Mouse (Mus musculus): ENCODE results near the gene Dph5. TPM values are rescaled to one million over a fixed set of nuclear protein-coding genes. Genes with fewer than 3 reads are reported as not detected.

Dph5 gene
- polyA plus RNA-seq (2015; fragmentation: Nextera tagmentation; extraction: Ambion mirVana): 26.3 and 26.5 TPM in 2 replicates

GRCm38 (mm10) chr3:115887427-115888309 is at the start of gene Dph5:
TSS of gene Dph5 (plus strand) at chr3:115887837.
- Histone ChIP-seq H3K27ac (peak within 1 kb of the TSS; percentile 73), H3K36me3 (no peaks in the 10 kb centered on the region), H3K27me3 (no peaks in the 10 kb centered on the region), H3K4me1 (no peaks in the 10 kb centered on the region), H3K4me3 (peak within 1 kb of the TSS; percentile 62), H3K4me2 (peak within 1 kb of the TSS; percentile 64), H3K9me3 (no peaks in the 10 kb centered on the region), H3K9ac (peak within 1 kb of the TSS; percentile 44)
- under 1% methylated on average over 40 of the region's 40 CpGs for WGBS
- ATAC-seq (ENCODE audit: insufficient number of reproducible peaks, low FRiP score, low TSS enrichment, low read depth): peak; percentile 88

DNA sequence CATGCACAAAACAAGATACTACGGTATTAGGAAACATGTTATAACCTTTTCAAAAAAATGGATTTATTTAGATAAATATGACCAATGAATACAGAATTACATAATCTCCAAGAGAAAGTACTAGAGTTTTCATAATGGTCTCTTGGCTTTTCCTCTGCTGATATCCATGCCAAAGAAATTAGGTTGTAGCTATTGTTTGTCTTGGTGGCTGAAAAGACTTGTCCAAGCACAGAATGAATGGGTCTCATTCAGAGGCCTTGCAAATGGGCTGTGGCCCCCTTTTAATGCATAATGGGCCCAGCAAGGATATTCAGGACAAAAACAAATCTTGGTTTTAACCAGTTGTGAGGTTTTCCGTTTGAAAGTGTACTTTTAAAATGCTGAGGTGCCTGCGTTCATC is 43.1 kb upstream of the Dph5 start:
- H3K4me2 ChIP-seq: no peak overlapping the region
- no peaks in the 10 kb centered on the region for H3K9me3 ChIP-seq
- H3K4me3 ChIP-seq: no peak overlapping the region
- H3K27me3 ChIP-seq: no peaks in the 10 kb centered on the region
- H3K4me1 ChIP-seq: no peaks in the 10 kb centered on the region
- 72% methylated on average over 3 of the region's 3 CpGs for WGBS
- H3K36me3 ChIP-seq: no peaks in the 10 kb centered on the region
- no peak overlapping the region for H3K9ac ChIP-seq
- no peak overlapping the region for H3K27ac ChIP-seq
- ATAC-seq (ENCODE audit: insufficient number of reproducible peaks, low FRiP score, low TSS enrichment, low read depth): no peak

DNA sequence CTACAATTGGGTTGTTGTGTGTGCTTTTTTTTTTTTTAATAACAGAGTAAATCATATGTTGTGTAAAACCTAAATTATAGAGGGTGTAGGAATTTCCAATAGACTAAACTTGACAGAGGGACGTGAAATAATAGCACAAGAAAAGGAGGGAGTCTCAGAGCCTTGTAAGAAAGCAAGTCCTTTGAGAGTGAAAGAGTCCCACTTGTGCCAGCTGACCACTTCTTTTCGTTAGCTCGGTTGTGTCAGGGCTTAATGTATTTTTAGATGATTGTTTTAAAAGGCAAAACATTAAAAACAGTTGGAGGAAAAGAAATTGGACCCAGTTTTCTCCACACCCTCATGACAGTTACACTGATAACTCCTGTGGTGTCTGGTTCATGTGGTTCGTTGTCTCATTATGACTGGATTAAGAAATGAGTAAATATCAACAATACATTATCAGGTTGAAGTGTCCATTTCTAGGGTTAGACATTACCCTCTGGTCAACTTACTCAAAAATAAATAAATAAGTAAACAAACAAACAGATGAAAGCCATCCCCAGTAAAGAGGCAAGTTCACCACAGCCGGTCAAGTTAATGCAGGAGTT is 42.5 kb upstream of the Dph5 start:
- no peaks in the 10 kb centered on the region for H3K27me3 ChIP-seq
- no peaks in the 10 kb centered on the region for H3K36me3 ChIP-seq
- H3K4me3 ChIP-seq: no peak overlapping the region
- ATAC-seq (ENCODE audit: insufficient number of reproducible peaks, low FRiP score, low TSS enrichment, low read depth): no peak
- H3K4me2 ChIP-seq: no peak overlapping the region
- no peaks in the 10 kb centered on the region for H3K9me3 ChIP-seq
- H3K4me1 ChIP-seq: no peaks in the 10 kb centered on the region
- 80% methylated on average over 5 of the region's 5 CpGs for WGBS
- H3K27ac ChIP-seq: no peak overlapping the region
- H3K9ac ChIP-seq: no peak overlapping the region

GRCm38 (mm10) chr3:115845724-115846123 is 41.9 kb upstream of the Dph5 start:
- no peaks in the 10 kb centered on the region for H3K9me3 ChIP-seq
- H3K9ac ChIP-seq: no peak overlapping the region
- no peaks in the 10 kb centered on the region for H3K4me1 ChIP-seq
- no peak overlapping the region for H3K4me3 ChIP-seq
- no peak for ATAC-seq (ENCODE audit: insufficient number of reproducible peaks, low FRiP score, low TSS enrichment, low read depth)
- H3K4me2 ChIP-seq: no peak overlapping the region
- 89% methylated on average over 1 of the region's 1 CpGs for WGBS
- H3K27ac ChIP-seq: no peak overlapping the region
- no peaks in the 10 kb centered on the region for H3K36me3 ChIP-seq
- H3K27me3 ChIP-seq: no peaks in the 10 kb centered on the region

DNA sequence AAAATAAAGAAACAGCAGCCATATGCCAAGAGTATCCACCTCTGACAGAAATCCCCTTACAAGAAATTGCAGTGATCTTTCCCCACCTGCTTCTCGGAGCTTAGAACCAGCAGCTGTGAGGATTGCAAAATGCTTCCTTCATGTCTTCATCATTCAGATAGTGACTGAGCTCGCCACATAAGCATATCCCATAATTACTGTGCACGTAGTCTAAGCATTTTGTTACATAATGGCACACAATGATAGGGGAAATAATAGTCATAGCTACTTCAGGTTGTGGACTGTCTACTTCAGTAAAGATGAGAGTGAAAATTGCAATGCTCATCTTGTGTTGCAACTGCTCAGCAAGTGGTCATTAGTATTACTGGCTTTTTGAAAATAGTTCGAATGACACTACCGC is 41.5 kb upstream of the Dph5 start:
- H3K27me3 ChIP-seq: no peaks in the 10 kb centered on the region
- no peak overlapping the region for H3K9ac ChIP-seq
- H3K4me1 ChIP-seq: no peaks in the 10 kb centered on the region
- 84% methylated on average over 5 of the region's 5 CpGs for WGBS
- ATAC-seq (ENCODE audit: insufficient number of reproducible peaks, low FRiP score, low TSS enrichment, low read depth): no peak
- no peak overlapping the region for H3K27ac ChIP-seq
- no peak overlapping the region for H3K4me2 ChIP-seq
- no peaks in the 10 kb centered on the region for H3K9me3 ChIP-seq
- H3K4me3 ChIP-seq: no peak overlapping the region
- H3K36me3 ChIP-seq: no peaks in the 10 kb centered on the region

DNA sequence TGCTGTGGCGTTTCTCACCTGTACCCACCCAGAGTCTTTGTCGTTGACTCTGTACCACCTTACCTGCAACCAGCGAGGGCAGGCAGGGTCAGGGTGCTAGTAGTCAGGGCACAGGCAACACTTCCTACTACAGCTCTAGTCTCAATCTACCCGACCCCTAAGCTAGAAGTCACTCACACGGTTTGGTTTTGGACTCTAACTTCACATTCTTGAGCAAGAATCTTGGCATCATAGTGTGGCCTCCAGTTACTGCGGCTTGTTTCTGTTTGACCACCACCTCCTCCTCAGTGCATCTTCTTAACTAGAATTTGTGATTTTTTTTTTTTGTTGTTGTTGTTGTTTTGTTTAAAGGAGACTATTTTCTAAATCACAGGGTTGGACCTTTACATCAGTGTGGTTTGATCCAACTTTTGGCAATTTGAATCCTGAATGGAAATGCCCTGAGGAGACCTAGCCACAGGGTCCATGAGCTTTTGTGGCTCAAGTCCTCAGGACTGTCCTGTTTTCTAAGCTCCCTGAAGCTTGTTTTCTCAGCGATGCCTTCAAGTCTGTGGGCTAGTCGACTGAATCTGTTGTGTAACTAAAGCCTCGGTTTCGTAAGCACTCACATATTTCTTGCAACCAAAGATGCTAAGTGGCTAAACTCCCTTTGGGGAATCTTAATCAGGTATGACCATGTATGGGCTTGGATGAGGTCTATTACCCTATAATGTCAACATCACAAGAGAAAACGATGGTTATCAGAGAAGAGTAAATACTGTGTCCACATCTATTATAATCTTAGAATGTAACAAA is 38.8 kb upstream of the Dph5 start:
- no peak overlapping the region for H3K27ac ChIP-seq
- H3K27me3 ChIP-seq: no peaks in the 10 kb centered on the region
- 82% methylated on average over 11 of the region's 11 CpGs for WGBS
- no peak overlapping the region for H3K4me2 ChIP-seq
- H3K9me3 ChIP-seq: no peaks in the 10 kb centered on the region
- H3K9ac ChIP-seq: no peak overlapping the region
- H3K4me1 ChIP-seq: no peaks in the 10 kb centered on the region
- no peaks in the 10 kb centered on the region for H3K36me3 ChIP-seq
- no peak overlapping the region for H3K4me3 ChIP-seq
- no peak for ATAC-seq (ENCODE audit: insufficient number of reproducible peaks, low FRiP score, low TSS enrichment, low read depth)

- H3K27me3 ChIP-seq: no peaks in the 10 kb centered on the region
- H3K9ac ChIP-seq: no peak overlapping the region
- H3K4me1 ChIP-seq: no peaks in the 10 kb centered on the region
- no peaks in the 10 kb centered on the region for H3K9me3 ChIP-seq
- no peak overlapping the region for H3K27ac ChIP-seq
- WGBS: 59% methylated on average over 4 of the region's 4 CpGs
- H3K4me3 ChIP-seq: no peak overlapping the region
- H3K36me3 ChIP-seq: no peaks in the 10 kb centered on the region
- no peak for ATAC-seq (ENCODE audit: insufficient number of reproducible peaks, low FRiP score, low TSS enrichment, low read depth)
- H3K4me2 ChIP-seq: no peak overlapping the region
Observed at GRCm38 (mm10) chr3:115850946-115851345, 36.7 kb upstream of the Dph5 start.

GRCm38 (mm10) chr3:115854672-115855191 is 32.9 kb upstream of the Dph5 start:
- 92% methylated on average over 7 of the region's 7 CpGs for WGBS
- no peaks in the 10 kb centered on the region for H3K4me1 ChIP-seq
- H3K27me3 ChIP-seq: no peaks in the 10 kb centered on the region

DNA sequence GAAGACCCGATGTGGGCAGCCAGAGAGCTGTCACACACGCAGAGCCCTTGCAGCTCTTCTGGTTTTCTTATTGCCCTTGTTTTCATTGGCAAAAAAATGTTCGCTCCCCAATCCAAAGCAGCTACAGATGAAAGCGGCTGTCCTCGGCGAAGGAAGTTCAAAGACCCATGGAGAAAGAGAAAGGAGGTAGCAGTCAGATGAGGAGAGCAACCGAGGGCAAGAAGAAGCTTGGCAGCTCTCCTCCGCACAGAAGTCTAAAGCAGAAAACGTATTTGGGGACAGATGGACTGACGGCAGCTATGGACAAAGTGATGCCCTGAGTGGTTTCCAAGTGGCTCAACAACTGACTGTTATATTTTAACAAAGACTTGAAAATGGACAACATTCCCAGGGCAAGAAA is 32.1 kb upstream of the Dph5 start:
- Histone ChIP-seq H3K27ac (no peak overlapping the region), H3K27me3 (no peaks in the 10 kb centered on the region), H3K4me3 (no peak overlapping the region), H3K4me1 (no peaks in the 10 kb centered on the region), H3K4me2 (no peak overlapping the region), H3K9ac (no peak overlapping the region), H3K36me3 (no peaks in the 10 kb centered on the region), H3K9me3 (no peaks in the 10 kb centered on the region)
- WGBS: 81% methylated on average over 10 of the region's 10 CpGs
- no peak for ATAC-seq (ENCODE audit: insufficient number of reproducible peaks, low FRiP score, low TSS enrichment, low read depth)

More at GRCm38 (mm10) chr3:115854672-115855191, 32.9 kb upstream of the Dph5 start:
- ATAC-seq (ENCODE audit: insufficient number of reproducible peaks, low FRiP score, low TSS enrichment, low read depth): no peak
- Histone ChIP-seq H3K27ac (no peak overlapping the region), H3K9me3 (no peaks in the 10 kb centered on the region), H3K36me3 (no peaks in the 10 kb centered on the region), H3K9ac (no peak overlapping the region), H3K4me2 (no peak overlapping the region), H3K4me3 (no peak overlapping the region)

DNA sequence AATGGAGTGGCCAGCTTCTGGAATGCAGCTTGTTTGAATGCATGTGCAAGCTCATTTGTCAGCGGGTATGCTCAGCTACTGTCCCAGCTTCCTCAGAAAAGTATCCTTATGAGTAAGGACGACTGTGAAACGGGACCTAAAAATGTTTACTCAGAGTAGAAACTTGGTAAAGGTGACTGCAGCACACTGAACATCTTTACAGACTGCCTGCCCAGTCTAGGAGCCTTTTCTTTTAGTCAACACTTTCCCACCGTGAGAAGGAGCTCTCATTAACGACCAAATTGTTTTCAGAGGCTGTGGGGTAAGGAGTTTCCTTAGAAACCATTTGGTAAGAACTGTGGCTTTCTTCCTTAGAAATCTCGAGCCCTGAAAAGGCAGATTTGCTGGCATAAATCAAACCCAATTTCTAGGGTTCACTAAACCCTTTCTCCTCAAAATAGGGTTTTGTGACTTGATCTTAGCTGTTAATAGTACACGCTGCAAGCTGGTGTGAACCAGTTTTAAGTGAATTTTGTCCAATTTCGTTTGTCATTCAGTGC is 31.1 kb upstream of the Dph5 start:
- Histone ChIP-seq H3K4me2 (no peak overlapping the region), H3K9ac (no peak overlapping the region), H3K9me3 (no peaks in the 10 kb centered on the region), H3K36me3 (no peaks in the 10 kb centered on the region), H3K4me3 (no peak overlapping the region), H3K4me1 (no peaks in the 10 kb centered on the region), H3K27me3 (no peaks in the 10 kb centered on the region), H3K27ac (no peak overlapping the region)
- ATAC-seq (ENCODE audit: insufficient number of reproducible peaks, low FRiP score, low TSS enrichment, low read depth): no peak
- 33% methylated on average over 8 of the region's 8 CpGs for WGBS

DNA sequence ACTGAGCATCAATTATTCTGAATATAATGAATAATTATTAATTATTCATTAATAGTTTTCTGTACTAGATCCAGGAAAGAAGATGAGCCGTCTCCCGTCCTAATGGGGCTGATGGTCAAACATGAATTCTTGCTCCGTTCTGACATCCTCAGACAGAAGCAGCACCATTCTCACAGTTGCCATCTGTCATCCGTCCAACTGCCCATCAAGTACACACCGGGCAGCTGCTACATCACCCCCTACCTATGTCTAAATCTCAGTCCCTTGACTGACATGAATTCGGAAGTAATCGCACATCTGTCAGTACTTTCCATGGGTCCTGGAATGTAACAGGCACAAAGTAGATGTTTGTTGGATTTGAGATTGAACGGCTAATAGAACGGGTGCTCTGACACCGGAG is 30.2 kb upstream of the Dph5 start:
- Histone ChIP-seq H3K4me1 (no peaks in the 10 kb centered on the region), H3K4me3 (no peak overlapping the region), H3K27me3 (no peaks in the 10 kb centered on the region), H3K27ac (no peak overlapping the region), H3K9me3 (no peaks in the 10 kb centered on the region), H3K36me3 (no peaks in the 10 kb centered on the region), H3K4me2 (no peak overlapping the region), H3K9ac (no peak overlapping the region)
- WGBS: 80% methylated on average over 10 of the region's 10 CpGs
- ATAC-seq (ENCODE audit: insufficient number of reproducible peaks, low FRiP score, low TSS enrichment, low read depth): no peak
